Mouse (Mus musculus): ENCODE measurements around the gene Magi1. TPM values are rescaled to one million over a fixed set of nuclear protein-coding genes. Genes with fewer than 3 reads are reported as not detected.

The Magi1 gene
- 28.5 and 29.6 TPM in 2 replicates for polyA plus RNA-seq (2014; fragmentation: Nextera tagmentation; extraction: Ambion mirVana)

DNA sequence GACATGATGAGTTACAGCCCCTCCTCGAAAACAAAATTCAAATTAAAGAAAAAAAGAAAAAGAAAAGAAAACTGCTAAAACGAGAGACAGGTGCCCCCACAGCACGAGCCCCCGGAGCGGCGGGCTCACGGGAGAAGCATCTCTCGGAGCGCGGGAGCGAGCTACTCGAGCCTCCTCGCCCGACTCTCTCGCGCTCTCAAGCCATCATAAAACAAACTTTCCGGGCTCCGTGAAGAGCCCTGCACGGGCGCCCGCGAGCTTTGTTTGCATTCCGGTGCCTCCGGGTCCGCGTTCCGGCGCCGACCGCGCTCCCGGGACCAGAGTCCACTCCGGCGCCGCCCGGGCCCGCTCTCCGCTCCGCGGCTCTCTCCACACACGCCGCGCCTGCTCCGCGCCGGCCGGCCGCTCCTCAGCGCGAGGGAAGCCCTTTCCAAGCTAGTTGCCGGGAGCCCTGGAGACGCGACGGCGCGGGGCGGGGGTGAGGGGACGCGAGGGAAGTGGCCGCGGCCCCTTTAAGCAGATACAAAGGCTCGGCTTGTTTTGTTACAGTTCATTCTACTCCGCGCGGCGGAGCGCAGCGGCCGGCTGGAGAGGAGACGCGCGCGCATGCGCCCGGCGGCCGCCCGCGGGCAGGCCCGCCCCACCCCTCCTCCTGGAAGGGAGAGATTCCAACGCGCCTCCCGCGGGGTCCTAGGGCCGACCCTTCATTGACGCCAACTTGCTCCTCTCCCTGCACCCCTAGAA lies at the start of gene Magi1:
Magi1 (minus strand) TSS at position 600 of the 744 bp plus-strand sequence.
- Histone ChIP-seq H3K4me3 (ENCODE audit: low read depth, low read length) (peak within 1 kb of the TSS; percentile 77), H3K4me2 (peak within 1 kb of the TSS; percentile 92), H3K9me3 (ENCODE audit: control insufficient read depth, low read length) (peaks cover under 1% of the 10 kb centered on the region; the same call in 1 of the 2 replicates), H3K27me3 (ENCODE audit: control insufficient read depth, insufficient read depth, low read length) (no peaks in the 10 kb centered on the region; the same call in 1 of the 2 replicates), H3K36me3 (ENCODE audit: control insufficient read depth, insufficient read depth, low read length) (no peaks in the 10 kb centered on the region), H3K9ac (ENCODE audit: low read length) (peak within 1 kb of the TSS; percentile 85), H3K27ac (ENCODE audit: low read depth, low read length) (peak within 1 kb of the TSS; percentile 76), H3K4me1 (ENCODE audit: control insufficient read depth, insufficient read depth, low read length) (peaks cover 18% of the 10 kb centered on the region)
- ATAC-seq (ENCODE audit: low FRiP score) (peak; percentile 95), DNase-seq (ENCODE audit: low spot score, missing footprints) (peak; percentile 100)
- WGBS = under 1% methylated on average over 86 of the region's 86 CpGs

DNA sequence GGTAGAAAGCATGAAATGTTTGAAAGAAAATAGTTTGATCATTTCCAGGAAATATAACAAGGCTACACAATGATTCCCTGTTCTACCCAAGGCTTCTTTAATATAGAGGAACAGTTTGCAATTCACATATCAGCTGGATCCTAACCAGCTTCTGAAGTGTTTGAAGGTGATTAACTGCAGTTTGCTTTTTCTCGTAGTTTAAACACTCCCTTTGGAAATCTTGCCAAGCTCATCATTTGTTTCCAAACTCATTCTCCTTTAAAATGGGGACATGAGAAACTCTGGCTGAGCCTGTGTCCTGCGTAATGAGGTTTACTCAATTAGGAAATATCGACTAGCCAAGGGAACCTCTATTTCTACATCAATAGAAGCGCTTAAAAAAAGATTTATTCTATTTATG lies 43.4 kb upstream of the Magi1 start:
- ATAC-seq (ENCODE audit: low FRiP score) (no peak), DNase-seq (ENCODE audit: low spot score, missing footprints) (no peak)
- no peaks in the 10 kb centered on the region for H3K4me1 ChIP-seq (ENCODE audit: control insufficient read depth, insufficient read depth, low read length)
- no peak overlapping the region for H3K9ac ChIP-seq (ENCODE audit: low read length)
- no peaks in the 10 kb centered on the region for H3K36me3 ChIP-seq (ENCODE audit: control insufficient read depth, insufficient read depth, low read length)
- H3K27ac ChIP-seq (ENCODE audit: low read depth, low read length) = no peak overlapping the region
- no peak overlapping the region for H3K4me3 ChIP-seq (ENCODE audit: low read depth, low read length)
- H3K4me2 ChIP-seq = no peak overlapping the region
- no peaks in the 10 kb centered on the region for H3K27me3 ChIP-seq (ENCODE audit: control insufficient read depth, insufficient read depth, low read length)
- H3K9me3 ChIP-seq (ENCODE audit: control insufficient read depth, low read length) = no peaks in the 10 kb centered on the region
- WGBS = 89% methylated on average over 4 of the region's 4 CpGs

DNA sequence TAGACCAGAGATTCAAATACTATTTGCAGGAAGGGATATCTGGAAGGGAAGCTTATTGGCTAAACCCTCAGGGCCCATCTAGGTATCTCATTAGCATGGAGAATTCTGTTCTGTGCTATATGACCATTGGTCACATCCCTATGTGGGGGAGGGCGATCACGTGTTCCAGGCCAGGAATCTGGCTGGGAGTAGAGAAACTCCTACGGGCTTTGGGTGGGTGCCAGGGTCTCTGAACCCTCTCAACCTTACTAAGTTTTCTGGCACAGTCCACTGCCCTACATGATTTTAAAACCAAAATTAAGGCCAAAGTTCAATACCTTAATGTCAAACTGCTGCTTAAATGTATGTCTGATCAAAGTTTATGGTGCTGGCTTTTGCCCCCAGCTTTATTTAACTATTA lies 33.2 kb upstream of the Magi1 start:
- Histone ChIP-seq H3K36me3 (ENCODE audit: control insufficient read depth, insufficient read depth, low read length) (no peaks in the 10 kb centered on the region), H3K27ac (ENCODE audit: low read depth, low read length) (no peak overlapping the region), H3K4me3 (ENCODE audit: low read depth, low read length) (no peak overlapping the region), H3K27me3 (ENCODE audit: control insufficient read depth, insufficient read depth, low read length) (no peaks in the 10 kb centered on the region), H3K4me1 (ENCODE audit: control insufficient read depth, insufficient read depth, low read length) (no peaks in the 10 kb centered on the region), H3K9ac (ENCODE audit: low read length) (no peak overlapping the region), H3K9me3 (ENCODE audit: control insufficient read depth, low read length) (no peaks in the 10 kb centered on the region), H3K4me2 (no peak overlapping the region)
- DNase-seq (ENCODE audit: low spot score, missing footprints) = no peak
- ATAC-seq (ENCODE audit: low FRiP score) = no peak
- 96% methylated on average over 3 of the region's 3 CpGs for WGBS

DNA sequence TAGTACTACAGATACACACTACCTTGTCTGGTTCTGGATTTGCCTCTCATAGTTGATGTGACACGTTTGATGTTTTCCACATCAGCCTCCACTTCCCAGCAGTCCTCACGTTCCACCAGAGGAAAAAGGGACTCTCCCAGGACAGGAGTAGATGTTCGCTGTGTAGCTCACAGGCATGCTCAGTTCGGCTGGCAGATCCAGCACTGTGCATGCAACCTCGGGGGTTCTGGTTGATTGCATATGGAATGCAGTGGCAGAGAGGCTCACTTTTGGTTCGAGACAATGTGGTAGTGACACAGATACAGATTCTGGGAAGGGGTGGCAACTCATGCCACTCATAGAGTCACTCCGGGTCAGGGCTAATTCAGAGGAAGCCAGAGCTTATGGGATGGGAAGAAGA lies 28.6 kb upstream of the Magi1 start:
- WGBS = 73% methylated on average over 7 of the region's 7 CpGs
- H3K36me3 ChIP-seq (ENCODE audit: control insufficient read depth, insufficient read depth, low read length) = no peaks in the 10 kb centered on the region
- H3K4me3 ChIP-seq (ENCODE audit: low read depth, low read length) = no peak overlapping the region
- DNase-seq (ENCODE audit: low spot score, missing footprints) (no peak), ATAC-seq (ENCODE audit: low FRiP score) (no peak)
- no peaks in the 10 kb centered on the region for H3K27me3 ChIP-seq (ENCODE audit: control insufficient read depth, insufficient read depth, low read length)
- H3K4me2 ChIP-seq = no peak overlapping the region
- H3K9me3 ChIP-seq (ENCODE audit: control insufficient read depth, low read length) = no peaks in the 10 kb centered on the region
- no peaks in the 10 kb centered on the region for H3K4me1 ChIP-seq (ENCODE audit: control insufficient read depth, insufficient read depth, low read length)
- no peak overlapping the region for H3K9ac ChIP-seq (ENCODE audit: low read length)
- no peak overlapping the region for H3K27ac ChIP-seq (ENCODE audit: low read depth, low read length)

DNA sequence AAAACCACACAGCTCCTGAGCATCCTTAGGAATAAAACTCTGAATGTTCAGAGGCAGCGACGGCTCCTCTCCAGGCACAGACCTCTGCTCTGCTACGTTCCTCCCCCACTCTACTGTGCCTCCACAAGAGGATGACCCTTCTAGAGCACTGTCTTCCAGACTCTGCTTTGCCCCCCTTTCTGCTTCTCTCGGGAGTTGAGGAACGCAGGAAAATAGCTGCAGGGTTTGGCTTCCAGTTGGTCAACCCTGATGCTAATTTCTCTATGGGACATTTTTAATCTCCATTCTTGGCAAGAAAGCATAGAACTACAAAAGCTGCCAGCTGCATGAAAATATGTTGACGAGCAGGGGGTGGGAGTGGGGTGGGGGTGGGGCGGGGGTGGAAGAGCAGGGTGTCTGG lies 24.8 kb upstream of the Magi1 start:
- Histone ChIP-seq H3K4me1 (ENCODE audit: control insufficient read depth, insufficient read depth, low read length) (no peaks in the 10 kb centered on the region), H3K9me3 (ENCODE audit: control insufficient read depth, low read length) (no peaks in the 10 kb centered on the region), H3K27ac (ENCODE audit: low read depth, low read length) (no peak overlapping the region), H3K4me2 (no peak overlapping the region), H3K27me3 (ENCODE audit: control insufficient read depth, insufficient read depth, low read length) (no peaks in the 10 kb centered on the region), H3K9ac (ENCODE audit: low read length) (no peak overlapping the region), H3K4me3 (ENCODE audit: low read depth, low read length) (no peak overlapping the region), H3K36me3 (ENCODE audit: control insufficient read depth, insufficient read depth, low read length) (no peaks in the 10 kb centered on the region)
- WGBS = 42% methylated on average over 7 of the region's 7 CpGs
- DNase-seq (ENCODE audit: low spot score, missing footprints) (no peak), ATAC-seq (ENCODE audit: low FRiP score) (no peak)

DNA sequence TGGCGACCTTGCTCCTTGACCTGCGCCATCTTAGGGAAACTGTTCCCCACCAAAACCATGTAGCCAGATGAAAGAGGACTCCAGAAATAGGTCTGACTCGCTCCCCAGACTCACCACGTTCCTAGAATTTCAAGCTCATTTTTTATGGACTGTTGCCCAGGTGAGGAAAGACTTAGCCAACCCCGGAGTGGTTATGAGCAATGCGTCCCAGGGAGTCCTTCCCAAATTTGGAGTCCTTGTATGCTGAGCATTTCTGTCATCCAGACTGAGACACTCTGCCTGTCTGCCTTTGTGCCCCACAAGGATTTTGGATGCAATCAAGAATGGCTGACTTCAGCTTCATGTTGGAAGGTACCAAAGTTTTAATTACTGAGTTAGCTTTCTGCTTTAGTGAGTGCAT lies 19.8 kb upstream of the Magi1 start:
- Histone ChIP-seq H3K4me3 (ENCODE audit: low read depth, low read length) (no peak overlapping the region), H3K27me3 (ENCODE audit: control insufficient read depth, insufficient read depth, low read length) (no peaks in the 10 kb centered on the region), H3K4me1 (ENCODE audit: control insufficient read depth, insufficient read depth, low read length) (no peaks in the 10 kb centered on the region), H3K4me2 (no peak overlapping the region), H3K9ac (ENCODE audit: low read length) (no peak overlapping the region), H3K36me3 (ENCODE audit: control insufficient read depth, insufficient read depth, low read length) (no peaks in the 10 kb centered on the region), H3K27ac (ENCODE audit: low read depth, low read length) (no peak overlapping the region), H3K9me3 (ENCODE audit: control insufficient read depth, low read length) (no peaks in the 10 kb centered on the region)
- WGBS = 85% methylated on average over 6 of the region's 6 CpGs
- ATAC-seq (ENCODE audit: low FRiP score) (no peak), DNase-seq (ENCODE audit: low spot score, missing footprints) (no peak)

DNA sequence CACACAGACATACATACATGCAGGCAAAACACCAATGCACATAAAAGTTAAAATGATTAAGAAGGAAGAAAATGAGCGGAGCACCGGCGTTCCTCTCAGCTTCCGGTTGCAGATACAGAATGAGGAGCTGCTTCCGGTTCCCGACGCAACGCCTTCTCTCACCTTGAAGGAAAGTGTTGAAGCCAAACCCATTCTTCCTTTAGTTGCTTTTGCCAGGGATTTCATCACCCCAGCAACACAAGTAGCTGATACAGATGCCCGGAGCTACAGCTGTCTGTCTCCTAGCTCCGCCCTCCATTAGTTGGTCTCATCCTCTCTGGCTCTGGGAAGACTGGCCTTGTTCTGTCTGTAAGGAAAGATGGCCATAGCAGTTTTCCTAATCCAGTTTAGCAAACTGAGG lies 18.1 kb upstream of the Magi1 start:
- Histone ChIP-seq H3K36me3 (ENCODE audit: control insufficient read depth, insufficient read depth, low read length) (no peaks in the 10 kb centered on the region), H3K4me2 (no peak overlapping the region), H3K4me3 (ENCODE audit: low read depth, low read length) (no peak overlapping the region), H3K4me1 (ENCODE audit: control insufficient read depth, insufficient read depth, low read length) (no peaks in the 10 kb centered on the region), H3K9me3 (ENCODE audit: control insufficient read depth, low read length) (no peaks in the 10 kb centered on the region), H3K27ac (ENCODE audit: low read depth, low read length) (no peak overlapping the region), H3K9ac (ENCODE audit: low read length) (no peak overlapping the region), H3K27me3 (ENCODE audit: control insufficient read depth, insufficient read depth, low read length) (no peaks in the 10 kb centered on the region)
- 91% methylated on average over 10 of the region's 10 CpGs for WGBS
- DNase-seq (ENCODE audit: low spot score, missing footprints) (no peak), ATAC-seq (ENCODE audit: low FRiP score) (no peak)

DNA sequence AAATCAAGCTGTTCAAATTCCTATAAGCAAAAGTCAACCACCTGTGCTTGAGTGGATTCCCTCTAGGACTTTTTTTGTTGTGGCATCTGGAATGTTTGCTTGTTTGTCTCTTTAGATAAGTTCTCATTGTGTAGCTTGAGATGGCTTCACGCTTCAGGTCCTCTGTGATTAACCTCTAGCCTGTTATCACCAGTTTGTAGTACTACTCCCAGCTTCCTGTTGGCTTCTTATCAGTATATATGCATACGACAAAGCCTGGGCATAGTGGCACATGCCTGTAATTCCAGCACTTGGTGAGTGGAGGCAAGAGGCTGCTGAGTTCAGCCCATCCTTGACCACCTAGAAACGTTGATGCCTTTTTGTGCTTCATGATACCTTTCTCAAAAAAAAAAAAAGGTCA lies 16.8 kb upstream of the Magi1 start:
- DNase-seq (ENCODE audit: low spot score, missing footprints) (no peak), ATAC-seq (ENCODE audit: low FRiP score) (no peak)
- whole genome bisulfite sequencing = 85% methylated on average over 3 of the region's 3 CpGs
- H3K27ac ChIP-seq (ENCODE audit: low read depth, low read length) = no peak overlapping the region
- no peaks in the 10 kb centered on the region for H3K36me3 ChIP-seq (ENCODE audit: control insufficient read depth, insufficient read depth, low read length)
- H3K9me3 ChIP-seq (ENCODE audit: control insufficient read depth, low read length) = no peaks in the 10 kb centered on the region
- no peak overlapping the region for H3K9ac ChIP-seq (ENCODE audit: low read length)
- no peak overlapping the region for H3K4me2 ChIP-seq
- no peaks in the 10 kb centered on the region for H3K27me3 ChIP-seq (ENCODE audit: control insufficient read depth, insufficient read depth, low read length)
- no peak overlapping the region for H3K4me3 ChIP-seq (ENCODE audit: low read depth, low read length)
- H3K4me1 ChIP-seq (ENCODE audit: control insufficient read depth, insufficient read depth, low read length) = no peaks in the 10 kb centered on the region

DNA sequence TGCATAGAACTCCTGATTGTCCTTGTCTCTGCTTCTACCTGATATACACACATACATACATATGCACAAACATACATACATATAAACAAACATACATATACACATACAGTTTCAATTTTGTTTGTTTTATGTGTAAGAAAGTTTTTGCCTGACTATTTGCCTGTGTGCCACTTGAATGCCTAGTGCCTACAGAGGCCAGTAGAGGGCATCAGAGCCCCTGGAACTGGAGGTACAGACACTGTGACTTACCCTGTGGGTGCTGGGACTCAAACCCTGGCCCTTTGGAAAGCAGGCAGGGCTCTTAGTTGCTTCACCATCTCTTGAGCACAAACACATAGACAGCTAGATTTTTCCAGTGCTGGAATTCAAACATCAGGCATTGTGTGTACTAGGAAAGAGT lies 3.7 kb upstream of the Magi1 start:
- no peaks in the 10 kb centered on the region for H3K27me3 ChIP-seq (ENCODE audit: control insufficient read depth, insufficient read depth, low read length)
- no peak overlapping the region for H3K9ac ChIP-seq (ENCODE audit: low read length)
- H3K27ac ChIP-seq (ENCODE audit: low read depth, low read length) = no peak overlapping the region
- no peak overlapping the region for H3K4me2 ChIP-seq
- no peak overlapping the region for H3K4me3 ChIP-seq (ENCODE audit: low read depth, low read length)
- DNase-seq (ENCODE audit: low spot score, missing footprints) = no peak
- ATAC-seq (ENCODE audit: low FRiP score) = no peak
- no peaks in the 10 kb centered on the region for H3K36me3 ChIP-seq (ENCODE audit: control insufficient read depth, insufficient read depth, low read length)
- peaks cover 2% of the 10 kb centered on the region; the same call in 1 of the 2 replicates for H3K9me3 ChIP-seq (ENCODE audit: control insufficient read depth, low read length)
- H3K4me1 ChIP-seq (ENCODE audit: control insufficient read depth, insufficient read depth, low read length) = peaks cover 5% of the 10 kb centered on the region
